Mouse (Mus musculus): ENCODE measurements around the gene Cntnap2.

The Cntnap2 gene

DNA sequence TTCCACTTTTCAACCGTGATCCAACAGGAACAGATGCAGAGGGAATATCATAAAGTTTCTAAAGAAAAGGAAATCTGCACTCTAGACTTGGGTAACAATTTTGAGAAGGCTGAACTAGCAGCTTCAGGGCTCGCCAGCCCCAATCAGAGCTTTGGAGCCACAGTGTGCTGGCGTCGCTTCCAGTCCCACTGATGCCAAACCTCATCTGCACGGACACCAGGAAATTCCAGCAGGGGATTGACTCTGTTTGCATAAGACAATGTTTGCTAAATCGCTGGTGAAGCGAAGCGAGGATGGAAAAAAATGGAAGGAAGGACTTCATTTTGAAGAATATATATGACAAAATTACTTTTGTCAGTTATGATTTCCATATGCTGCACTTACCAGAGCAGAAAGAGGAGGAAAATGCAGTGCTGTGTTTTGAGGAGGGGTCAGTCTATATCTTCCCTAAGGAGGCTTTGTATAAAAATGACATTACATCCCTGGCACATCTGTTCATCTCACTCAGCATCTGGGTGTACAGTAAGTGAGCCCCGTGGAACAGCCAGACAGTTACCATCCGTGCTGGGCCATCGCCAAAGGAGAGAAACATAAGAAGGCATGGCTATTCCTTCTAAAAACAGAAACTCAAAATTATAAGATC, 2245.8 kb downstream of the Cntnap2 start:
- DNase-seq (ENCODE audit: low read depth): no peak

GRCm38 (mm10) chr6:47306065-47306798, 2247.1 kb downstream of the Cntnap2 start:
- no peak for DNase-seq (ENCODE audit: low read depth)

- no peak for DNase-seq (ENCODE audit: low read depth)
Measured at GRCm38 (mm10) chr6:47306954-47307353, 2247.8 kb downstream of the Cntnap2 start.

DNA sequence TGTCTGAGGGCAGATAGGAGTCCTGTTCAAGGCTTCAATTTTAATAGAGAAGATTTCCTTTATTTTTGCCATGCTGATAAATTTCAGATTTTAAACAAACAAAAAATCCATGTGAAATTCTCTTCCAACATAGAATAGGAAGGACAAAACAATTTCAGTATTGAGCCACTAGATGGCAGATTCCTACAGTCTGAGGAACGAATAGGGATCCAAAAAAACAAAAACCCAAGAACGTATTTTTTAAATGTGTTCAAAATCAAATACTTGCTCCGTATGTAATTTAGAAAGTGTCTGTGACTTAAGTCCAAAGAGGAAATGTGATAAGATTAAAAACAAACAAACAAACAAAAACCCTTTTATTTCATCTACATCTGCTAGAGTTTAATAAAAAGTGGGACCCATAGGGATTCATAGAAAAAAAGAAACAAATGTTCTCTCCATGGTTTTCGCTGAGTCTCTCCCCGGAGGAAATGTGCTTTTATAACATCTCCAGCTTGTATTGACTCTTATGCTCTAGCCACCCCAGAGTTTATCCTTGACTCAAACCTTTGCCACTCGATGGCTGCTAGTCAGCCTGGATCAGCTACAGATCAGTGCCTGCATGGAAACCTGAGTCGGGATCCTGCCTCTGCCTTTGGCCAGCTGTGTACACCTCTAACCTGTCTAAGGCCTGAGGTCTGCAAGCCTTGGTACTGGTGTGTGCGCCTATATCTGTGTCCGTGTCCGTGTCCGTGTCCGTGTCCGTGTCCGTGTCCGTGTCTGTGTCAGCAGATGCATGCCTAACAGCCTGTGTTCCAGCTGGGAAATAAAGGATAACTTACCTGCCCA, 2255.6 kb downstream of the Cntnap2 start:
- peak; percentile 24 for DNase-seq (ENCODE audit: low read depth)

GRCm38 (mm10) chr6:47315454-47315853, 2256.3 kb downstream of the Cntnap2 start:
- DNase-seq (ENCODE audit: low read depth): no peak

- DNase-seq (ENCODE audit: low read depth): no peak
Measured at GRCm38 (mm10) chr6:47317253-47317652, 2258.1 kb downstream of the Cntnap2 start.

- no peak for DNase-seq (ENCODE audit: low read depth)
Measured at GRCm38 (mm10) chr6:47318705-47319104, 2259.5 kb downstream of the Cntnap2 start.

- DNase-seq (ENCODE audit: low read depth): no peak
Measured at GRCm38 (mm10) chr6:47319309-47319983, 2260.3 kb downstream of the Cntnap2 start.

- no peak for DNase-seq (ENCODE audit: low read depth)
Measured at GRCm38 (mm10) chr6:47323169-47323835, 2264.1 kb downstream of the Cntnap2 start.

GRCm38 (mm10) chr6:47323886-47324285, 2264.7 kb downstream of the Cntnap2 start:
- DNase-seq (ENCODE audit: low read depth): no peak

GRCm38 (mm10) chr6:47328281-47328680, 2269.1 kb downstream of the Cntnap2 start:
- DNase-seq (ENCODE audit: low read depth): no peak

DNA sequence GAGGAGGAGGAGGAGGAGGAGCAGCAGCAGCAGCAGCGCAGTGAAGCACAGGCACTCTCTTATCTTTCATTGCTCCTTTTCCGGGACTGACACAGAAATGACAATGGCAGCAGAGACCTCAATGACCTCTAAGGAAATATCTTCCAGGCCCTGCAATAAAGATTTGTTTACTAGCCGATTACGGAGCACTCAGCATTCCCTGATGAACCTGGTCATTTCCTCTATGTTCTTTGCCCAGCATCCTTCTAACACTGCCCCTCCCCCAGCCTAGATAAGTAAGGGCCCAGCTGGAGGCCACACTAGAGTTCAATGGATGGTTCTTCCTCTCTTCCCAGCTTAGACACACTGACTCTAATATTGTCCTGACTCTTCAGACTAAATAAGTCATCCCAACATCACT, 2270.1 kb downstream of the Cntnap2 start:
- no peak for DNase-seq (ENCODE audit: low read depth)

- DNase-seq (ENCODE audit: low read depth): no peak
Measured at GRCm38 (mm10) chr6:47333016-47333415, 2273.9 kb downstream of the Cntnap2 start.

- DNase-seq (ENCODE audit: low read depth): no peak
Measured at GRCm38 (mm10) chr6:47334377-47334776, 2275.2 kb downstream of the Cntnap2 start.

DNA sequence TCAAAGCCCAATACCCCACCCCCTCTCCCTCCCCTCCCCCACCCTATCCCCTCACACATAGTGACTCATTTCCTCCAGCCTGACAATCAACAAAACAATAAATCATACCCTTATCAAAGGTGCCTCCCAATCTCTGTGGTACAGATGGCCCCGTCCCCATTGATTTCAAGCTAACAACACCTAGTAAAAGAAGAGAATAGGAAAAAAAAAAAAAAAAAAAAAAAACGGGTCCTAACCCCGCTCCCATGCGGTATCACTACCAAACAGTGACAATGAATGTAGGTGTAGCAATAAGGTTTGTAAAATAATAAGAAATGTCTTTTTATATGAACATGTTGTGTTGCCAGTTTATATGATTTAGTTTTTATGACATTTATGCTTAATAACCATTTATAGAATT, 2278.1 kb downstream of the Cntnap2 start:
- DNase-seq (ENCODE audit: low read depth): no peak

- no peak for DNase-seq (ENCODE audit: low read depth)
Measured at GRCm38 (mm10) chr6:47338113-47338512, 2279.0 kb downstream of the Cntnap2 start.

DNA sequence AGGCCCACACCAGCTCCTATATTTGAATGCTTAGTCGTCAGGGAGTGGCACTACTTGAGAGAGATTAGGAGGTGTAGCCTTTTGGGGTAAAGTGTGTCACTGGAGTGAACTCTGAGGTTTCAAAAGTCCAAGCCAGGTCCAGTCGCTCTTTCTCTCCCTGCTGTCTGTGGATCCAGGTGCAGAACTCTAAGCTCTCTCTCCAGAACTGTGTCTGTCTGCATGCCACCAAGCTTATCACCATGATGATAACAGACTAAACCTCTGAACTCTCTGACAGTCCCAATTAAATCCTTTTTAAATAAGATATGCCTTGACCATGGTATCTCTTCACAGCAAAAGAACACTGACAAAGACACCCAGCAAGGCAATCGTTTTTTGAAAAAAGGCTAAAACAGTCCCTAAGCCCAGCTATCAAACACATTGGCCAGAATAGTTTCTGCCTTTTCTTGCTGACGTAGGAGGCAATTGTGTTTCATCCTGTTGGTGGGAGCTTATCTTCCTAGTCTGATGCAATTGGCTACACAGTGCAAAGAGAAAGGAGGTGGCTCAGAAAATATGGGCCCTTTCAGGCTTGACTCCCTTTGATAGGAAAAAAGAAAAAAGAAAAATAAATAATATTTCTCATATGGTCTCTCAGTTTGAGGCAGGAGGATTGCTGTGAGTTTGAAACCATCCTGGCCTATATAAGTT, 2281.8 kb downstream of the Cntnap2 start:
- DNase-seq (ENCODE audit: low read depth): no peak

DNA sequence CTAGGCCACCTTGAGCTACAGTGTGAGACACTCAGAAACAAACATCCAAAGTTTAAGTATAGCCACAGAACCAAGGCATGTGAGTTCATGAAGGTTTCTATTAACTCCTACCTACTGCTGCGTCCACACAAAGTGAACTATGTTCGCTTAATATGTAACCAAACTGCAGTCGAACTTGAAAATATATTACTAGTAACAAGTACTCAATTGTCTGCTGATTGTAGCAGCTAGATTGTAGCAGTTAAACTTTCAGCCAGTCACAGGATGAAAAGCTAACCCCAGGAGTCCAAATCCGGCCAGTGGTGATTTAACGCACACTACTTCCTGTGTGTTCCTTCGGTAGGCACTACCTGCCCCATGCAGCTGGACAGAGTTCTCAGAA, 2282.3 kb downstream of the Cntnap2 start:
- no peak for DNase-seq (ENCODE audit: low read depth)

DNA sequence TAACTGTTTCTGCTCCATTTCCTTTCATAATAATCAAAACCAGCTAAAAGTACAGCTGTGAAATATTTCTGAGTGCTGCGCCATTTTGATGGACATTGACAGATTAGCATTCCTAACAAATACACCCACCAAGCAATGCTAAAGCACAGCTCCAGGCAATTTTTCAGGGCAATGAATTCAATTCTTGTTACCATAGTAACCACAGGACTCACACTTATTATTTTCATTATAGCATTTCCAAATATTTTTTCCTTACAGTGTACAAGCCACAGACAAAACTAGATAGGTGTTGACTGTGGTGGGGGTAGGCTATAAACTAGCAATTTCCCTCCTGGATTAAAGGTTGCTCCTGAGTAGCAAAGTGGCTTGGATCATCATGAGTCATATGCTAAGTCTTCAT, 2284.1 kb downstream of the Cntnap2 start:
- no peak for DNase-seq (ENCODE audit: low read depth)

DNA sequence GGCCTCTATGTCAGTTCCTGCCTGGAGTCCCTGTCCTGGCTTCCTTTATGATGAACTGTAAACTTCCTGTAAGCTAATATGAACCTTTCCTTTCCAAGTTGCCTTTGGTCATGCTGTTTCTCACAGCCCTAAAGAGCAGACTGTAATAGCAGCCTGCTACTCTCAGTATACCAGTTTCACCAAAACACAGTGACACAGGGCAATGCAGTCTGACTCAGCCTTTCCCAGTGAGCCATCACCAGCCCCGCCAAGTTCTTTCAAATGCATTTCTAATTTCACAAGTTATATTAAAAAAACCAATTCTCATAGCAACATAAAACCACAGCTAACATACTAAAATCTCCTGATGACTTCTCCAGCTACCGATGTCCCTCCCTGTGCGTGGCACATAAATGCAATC, 2285.5 kb downstream of the Cntnap2 start:
- no peak for DNase-seq (ENCODE audit: low read depth)

GRCm38 (mm10) chr6:47350100-47350690, 2291.0 kb downstream of the Cntnap2 start:
- DNase-seq (ENCODE audit: low read depth): no peak

Data from c-Kit-positive CD71-negative TER-119-negative erythroid progenitor cells, embryonic 14.5 days (primary cell).